Mouse (Mus musculus) spleen, embryonic (tissue): ENCODE results near the gene Dctn1.

ENCODE experiments used
- CTCF ChIA-PET: fragments of 350-600 bp; sonication (Branson Sonifier 250); formaldehyde crosslinking; loops from one replicate; lab custom pipeline; 2022; lab: Charles Lee

The Dctn1 gene

GRCm38 (mm10) chr6:83165607-83166242 is at the start of gene Dctn1:
Gene Dctn1 (plus strand): TSS chr6:83165920.
- CTCF ChIA-PET: no interaction called here

- CTCF ChIA-PET: no interaction called here
These were observed 49.2 kb upstream of the Dctn1 start for GRCm38 (mm10) chr6:83116373-83117164.

- CTCF ChIA-PET: no interaction called here
These were observed 48.6 kb upstream of the Dctn1 start for GRCm38 (mm10) chr6:83117165-83117438.

- CTCF ChIA-PET: no interaction called here
These were observed 48.1 kb upstream of the Dctn1 start for GRCm38 (mm10) chr6:83117616-83118015.

GRCm38 (mm10) chr6:83118369-83118768 is 47.4 kb upstream of the Dctn1 start:
- CTCF ChIA-PET: interaction anchor here (0.9 kb wide), 1 partner anchor 10 kb away, joined by 3 read pairs; the partner anchor contains the start of gene Mrpl53

GRCm38 (mm10) chr6:83118825-83119733 is 46.6 kb upstream of the Dctn1 start:
- CTCF ChIA-PET: interaction anchor here (0.9 kb wide), 1 partner anchor 11 kb away, joined by 3 read pairs; the partner anchor contains the start of gene Mrpl53

GRCm38 (mm10) chr6:83119734-83120051 is 46.0 kb upstream of the Dctn1 start:
- CTCF ChIA-PET: interaction anchor here (1.0 kb wide), 1 partner anchor 17 kb away, joined by 3 read pairs; no protein-coding TSS in a partner anchor

- CTCF ChIA-PET: interaction anchor here (0.5 to 1.1 kb wide), 4 partner anchors 71 to 712 kb away, joined by 3 read pairs; no protein-coding TSS in a partner anchor
These were observed 44.5 kb upstream of the Dctn1 start, which contains the start of gene Wbp1 for GRCm38 (mm10) chr6:83120930-83121862. Gene Wbp1 (minus strand): TSS chr6:83121559.

GRCm38 (mm10) chr6:83121863-83122710 is 43.6 kb upstream of the Dctn1 start:
- CTCF ChIA-PET: no interaction called here

- CTCF ChIA-PET: interaction anchor here (0.5 to 0.7 kb wide), 3 partner anchors 10 to 71 kb away, joined by 3 read pairs; no protein-coding TSS in a partner anchor
These were observed 42.8 kb upstream of the Dctn1 start for GRCm38 (mm10) chr6:83122961-83123360.

- CTCF ChIA-PET: interaction anchor here (0.7 kb wide), 1 partner anchor 110 kb away, joined by 3 read pairs; no protein-coding TSS in a partner anchor
These were observed 40.8 kb upstream of the Dctn1 start for GRCm38 (mm10) chr6:83124851-83125312.

GRCm38 (mm10) chr6:83125331-83125730 is 40.4 kb upstream of the Dctn1 start, which contains the start of gene Ino80b:
Gene Ino80b (minus strand): TSS chr6:83125431.
- CTCF ChIA-PET: interaction anchor here (0.6 kb wide), 3 partner anchors 19 to 93 kb away, joined by 7 to 16 read pairs (median 9); no protein-coding TSS in a partner anchor

GRCm38 (mm10) chr6:83127419-83127818 is 38.3 kb upstream of the Dctn1 start:
- CTCF ChIA-PET: no interaction called here

GRCm38 (mm10) chr6:83131469-83132034 is 34.2 kb upstream of the Dctn1 start:
- CTCF ChIA-PET: no interaction called here

- CTCF ChIA-PET: interaction anchor here (0.7 kb wide), 2 partner anchors 9 to 228 kb away, joined by 3 to 6 read pairs; no protein-coding TSS in a partner anchor
These were observed 33.4 kb upstream of the Dctn1 start for GRCm38 (mm10) chr6:83132176-83132919.

GRCm38 (mm10) chr6:83134226-83134625 is 31.5 kb upstream of the Dctn1 start:
- CTCF ChIA-PET: interaction anchor here (0.7 kb wide), 1 partner anchor 192 kb away, joined by 4 read pairs; no protein-coding TSS in a partner anchor

GRCm38 (mm10) chr6:83134951-83135513 is 30.7 kb upstream of the Dctn1 start, which contains the start of gene Rtkn:
Gene Rtkn (plus strand): TSS chr6:83135463.
- CTCF ChIA-PET: interaction anchor here (0.5 to 0.8 kb wide), 2 partner anchors 24 to 129 kb away, joined by 3 to 14 read pairs; no protein-coding TSS in a partner anchor
